Mouse (Mus musculus) kidney, adult 9 months (tissue): ENCODE data around the gene Atp6v1c2.

Source experiments
- DNase-seq: peaks from one replicate; pipeline ENCODE4 v3.0.0; 2022

Atp6v1c2 gene

GRCm38 (mm10) chr12:17329259-17329658 is at the start of gene Atp6v1c2:
Gene Atp6v1c2, minus strand, starts transcription at chr12:17329359.
- DNase-seq = no peak

GRCm38 (mm10) chr12:17376521-17376920 is 47.4 kb upstream of the Atp6v1c2 start:
- peak; percentile 69 for DNase-seq

GRCm38 (mm10) chr12:17375243-17375642 is 46.1 kb upstream of the Atp6v1c2 start:
- DNase-seq = no peak

- DNase-seq = no peak
These were observed 44.4 kb upstream of the Atp6v1c2 start for GRCm38 (mm10) chr12:17373470-17373975.

GRCm38 (mm10) chr12:17372696-17373095 is 43.5 kb upstream of the Atp6v1c2 start:
- DNase-seq = no peak

DNA sequence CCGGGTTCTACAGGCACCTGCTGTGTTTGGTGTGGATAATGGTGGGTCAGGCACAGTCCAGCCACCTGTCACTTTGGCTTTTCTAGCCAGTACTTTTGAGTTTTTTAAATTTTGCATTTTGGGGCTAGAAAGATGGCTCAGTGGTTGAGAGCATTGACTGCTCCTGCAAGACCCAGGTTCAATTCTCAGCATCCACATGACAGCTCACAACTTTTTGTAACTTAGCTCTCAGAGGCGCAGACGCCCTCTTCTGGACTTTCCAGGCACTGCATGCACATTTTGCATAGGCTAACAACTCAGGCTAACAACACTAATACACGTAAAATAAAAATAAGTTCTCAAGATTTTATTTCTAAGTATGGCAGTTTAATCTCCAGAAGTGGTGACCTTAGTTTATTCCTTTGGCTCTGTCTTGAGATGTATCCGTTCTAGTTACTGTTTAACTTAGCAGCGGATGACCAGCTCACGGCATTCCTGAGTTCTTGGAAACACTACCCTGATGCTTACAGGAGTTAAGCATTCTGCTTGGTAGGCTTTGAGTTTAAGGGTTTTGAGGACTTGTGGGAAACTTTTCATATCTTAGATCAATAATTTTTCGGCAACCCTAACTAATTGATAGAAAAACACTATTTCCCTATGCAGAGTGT is 42.6 kb upstream of the Atp6v1c2 start:
- DNase-seq = peak; percentile 57

- DNase-seq = peak; percentile 57
These were observed 40.6 kb upstream of the Atp6v1c2 start for GRCm38 (mm10) chr12:17369551-17370325.

DNA sequence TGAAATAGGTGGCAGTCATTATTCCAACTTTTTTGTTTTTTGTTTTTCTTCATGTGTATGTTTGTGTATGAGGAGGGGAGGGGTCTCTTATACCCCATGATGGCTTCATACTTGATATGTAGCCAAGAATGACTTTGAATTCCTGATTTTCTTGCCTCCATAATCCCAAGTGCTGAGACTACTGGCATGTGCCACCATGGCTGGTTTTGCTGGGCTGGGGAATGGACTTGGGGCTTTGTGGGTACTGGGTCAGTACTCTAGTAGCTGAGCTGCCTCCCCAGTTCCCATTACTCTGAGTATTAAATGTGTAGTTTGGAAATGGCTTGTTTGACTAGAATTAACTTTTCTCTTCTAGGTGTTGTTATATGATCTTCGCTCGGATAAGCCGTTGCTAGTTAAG is 40.0 kb upstream of the Atp6v1c2 start:
- no peak for DNase-seq

DNA sequence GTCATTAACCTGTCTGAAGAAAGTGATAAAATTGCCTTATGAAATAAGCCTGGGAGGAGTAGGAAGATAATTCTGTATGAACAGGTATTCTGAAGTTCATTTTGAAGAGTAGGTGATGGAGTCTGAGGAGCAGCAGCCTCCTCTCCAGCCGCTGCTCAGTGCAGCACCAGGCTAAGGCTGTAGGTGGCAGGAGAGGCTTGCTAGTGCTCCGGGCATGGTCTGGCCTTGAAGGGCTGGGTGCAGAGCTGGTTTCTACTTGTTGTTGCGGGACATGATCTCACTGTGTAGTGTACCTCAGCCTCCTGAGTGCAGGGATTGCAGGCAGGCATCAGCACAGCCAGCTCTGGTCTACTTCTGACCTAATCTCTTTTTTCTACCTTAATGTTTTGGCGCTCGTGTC is 37.8 kb upstream of the Atp6v1c2 start:
- peak; percentile 81 for DNase-seq

DNA sequence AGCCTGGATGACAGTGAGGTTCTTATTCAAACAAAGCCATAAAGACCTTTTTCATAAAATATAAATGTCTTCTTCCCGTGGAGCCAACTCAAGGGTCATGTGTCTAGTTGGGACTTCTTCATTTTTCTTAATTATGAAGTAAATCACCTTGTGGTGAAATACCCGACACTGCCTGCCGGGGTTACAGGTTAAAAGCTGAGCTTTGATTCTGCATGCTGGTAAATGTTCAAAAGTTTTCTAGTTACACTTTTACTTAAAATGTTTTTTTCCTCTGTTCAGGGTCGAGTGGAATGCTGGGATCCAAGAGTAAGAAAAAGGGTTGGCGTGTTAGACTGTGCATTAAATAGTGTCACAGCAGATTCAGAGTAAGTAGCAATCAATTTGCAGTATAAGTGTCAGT is 33.2 kb upstream of the Atp6v1c2 start:
- peak; percentile 86 for DNase-seq

GRCm38 (mm10) chr12:17360650-17361049 is 31.5 kb upstream of the Atp6v1c2 start:
- peak; percentile 80 for DNase-seq

DNA sequence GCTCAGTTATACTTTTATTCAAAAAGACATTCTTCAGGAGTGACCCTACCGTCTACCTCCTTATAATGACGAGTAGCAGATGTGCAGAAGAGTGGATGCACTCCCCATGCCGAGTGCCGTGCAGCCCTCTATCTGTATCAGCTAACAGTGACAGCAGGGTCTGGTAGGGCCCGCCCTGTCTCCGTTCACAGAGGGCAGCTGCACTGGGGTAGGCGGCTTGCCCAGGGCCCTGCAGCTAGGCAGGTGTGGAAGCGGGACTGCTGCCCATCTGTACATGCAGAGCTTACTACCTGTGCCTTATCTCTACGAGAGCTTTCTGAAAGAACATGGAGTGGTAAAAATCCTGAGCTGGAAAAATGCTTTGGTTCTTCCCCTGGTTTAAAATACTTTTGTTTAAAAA is 30.9 kb upstream of the Atp6v1c2 start:
- no peak for DNase-seq

GRCm38 (mm10) chr12:17358981-17359380 is 29.8 kb upstream of the Atp6v1c2 start:
- DNase-seq = peak; percentile 88

GRCm38 (mm10) chr12:17357795-17358194 is 28.6 kb upstream of the Atp6v1c2 start:
- no peak for DNase-seq

DNA sequence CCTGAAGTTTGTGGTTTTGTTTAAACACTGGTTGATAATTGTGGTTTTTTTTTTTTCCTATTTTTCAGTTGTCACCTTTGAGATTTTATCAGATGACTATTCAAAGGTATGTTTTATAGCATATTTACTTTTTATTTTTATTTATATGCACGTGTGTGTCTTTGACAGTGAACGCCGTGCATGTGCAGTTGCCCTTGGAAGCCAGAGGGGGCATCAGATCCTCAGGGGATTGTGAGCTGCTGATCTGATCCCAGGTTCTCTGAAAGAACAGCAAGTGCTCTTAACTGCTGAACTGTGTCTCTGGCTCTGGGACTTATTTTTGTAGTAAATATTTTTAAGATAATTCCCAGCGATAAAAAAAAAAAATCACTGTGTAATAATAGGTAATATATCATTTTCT is 27.7 kb upstream of the Atp6v1c2 start:
- DNase-seq = no peak

DNA sequence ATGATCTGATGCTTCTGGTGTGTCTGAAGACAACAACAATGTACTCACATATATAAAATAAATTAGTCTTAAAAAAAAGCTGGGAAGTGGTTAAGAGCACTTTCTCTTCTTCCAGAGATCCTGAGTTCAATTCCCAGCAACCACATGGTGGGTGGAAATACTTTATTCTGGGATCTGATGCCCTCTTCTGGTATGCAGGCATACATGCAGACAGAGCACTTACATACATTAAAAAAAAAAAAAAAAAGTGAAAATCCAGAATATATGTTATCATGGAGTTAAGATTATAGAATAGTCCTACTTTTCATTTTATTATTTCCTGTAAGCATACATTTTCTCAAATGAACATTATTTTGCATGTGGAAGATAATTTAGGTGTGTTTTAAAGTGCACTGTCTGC is 20.9 kb upstream of the Atp6v1c2 start:
- no peak for DNase-seq

DNA sequence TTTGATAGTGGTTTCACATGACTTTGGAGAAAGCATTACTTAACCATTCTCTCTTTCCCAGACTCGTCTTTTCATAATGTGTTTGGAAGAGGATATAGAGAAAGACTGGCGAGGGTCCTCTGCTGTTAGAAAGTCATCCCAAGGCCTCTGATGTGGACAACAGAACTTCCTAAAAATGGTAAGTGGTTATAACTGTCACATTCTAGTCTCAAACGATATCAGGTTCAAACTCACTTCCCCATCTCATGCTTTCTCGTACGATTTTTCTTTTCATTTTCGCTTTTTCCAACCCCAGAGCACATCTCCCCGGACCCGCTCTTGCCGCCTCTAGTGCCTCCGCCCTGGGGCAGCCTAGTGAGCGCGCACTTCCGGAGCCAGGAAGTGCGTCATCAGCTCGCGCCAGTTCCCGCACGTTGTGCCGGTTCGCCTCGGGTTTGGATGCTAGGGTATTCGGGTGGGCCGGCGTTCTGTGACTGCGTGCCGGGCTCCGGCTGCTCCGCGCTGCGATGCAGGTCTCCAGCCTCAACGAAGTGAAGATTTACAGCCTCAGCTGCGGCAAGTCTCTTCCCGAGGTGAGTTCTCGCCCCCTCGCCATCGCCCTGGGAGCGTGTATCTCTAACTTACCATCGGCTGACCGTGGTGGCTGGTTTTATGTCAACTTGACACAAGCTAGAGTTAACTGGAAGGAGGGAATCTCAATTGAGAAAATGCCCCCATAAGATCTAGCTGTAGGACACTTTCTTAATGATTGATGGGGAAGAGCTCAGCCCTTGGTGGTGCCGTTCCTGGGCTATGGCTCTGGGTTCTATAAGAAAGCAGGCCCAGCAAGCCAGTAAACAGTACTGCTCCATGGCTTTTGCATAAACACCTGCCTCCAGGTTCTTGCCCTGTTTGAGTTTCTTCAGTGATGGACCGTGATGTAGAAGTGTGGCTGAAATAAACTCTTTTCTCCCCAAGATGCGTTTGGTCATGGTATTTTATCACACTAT is 19.2 kb upstream of the Atp6v1c2 start, which contains the start of gene Nol10:
TSS of gene Nol10 (plus strand) at position 411 of the 989 bp plus-strand sequence.
- peak; percentile 87 for DNase-seq

DNA sequence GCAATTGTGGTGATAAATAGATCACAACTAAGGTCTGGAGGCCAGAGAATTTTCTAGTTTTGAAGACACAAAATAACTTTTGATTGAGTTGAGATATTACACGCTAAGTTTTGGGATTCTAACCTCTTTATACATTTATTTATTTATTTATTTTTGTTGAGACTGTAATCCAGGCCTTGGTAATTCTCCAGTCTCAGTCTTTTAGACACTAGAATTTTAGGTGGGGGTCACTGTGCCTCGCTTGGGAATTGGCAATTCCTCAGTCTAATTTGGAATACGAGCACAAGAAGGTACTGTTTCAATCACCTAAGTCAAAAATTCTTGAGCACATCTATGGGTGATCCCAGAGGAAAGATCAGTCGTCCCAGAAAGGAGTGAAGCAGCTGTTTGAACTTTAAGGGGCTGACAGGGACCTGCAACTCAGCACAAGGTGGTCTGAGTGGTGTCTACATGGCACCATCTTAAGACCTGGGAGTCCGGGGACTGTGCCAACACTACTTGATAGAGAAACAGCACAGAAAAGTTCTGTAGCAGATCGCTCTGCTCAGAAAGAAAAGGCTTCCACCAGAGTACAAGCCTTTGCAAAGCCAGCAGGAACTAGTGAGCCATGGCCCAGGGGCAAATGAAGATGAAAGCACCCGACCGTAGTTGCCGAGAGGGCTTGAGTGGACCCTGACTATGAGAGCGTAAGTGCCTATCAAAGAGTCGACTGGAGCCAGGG is 18.3 kb upstream of the Atp6v1c2 start:
- DNase-seq = peak; percentile 25

- no peak for DNase-seq
These were observed 10.2 kb upstream of the Atp6v1c2 start for GRCm38 (mm10) chr12:17339114-17339905.

GRCm38 (mm10) chr12:17338338-17338737 is 9.2 kb upstream of the Atp6v1c2 start:
- no peak for DNase-seq

- peak; percentile 45 for DNase-seq
These were observed 4.3 kb upstream of the Atp6v1c2 start for GRCm38 (mm10) chr12:17333459-17333858.
